Mouse (Mus musculus): ENCODE measurements around the gene Sult2a1. TPM values are rescaled to one million over a fixed set of nuclear protein-coding genes. Genes with fewer than 3 reads are reported as not detected.
"Not testable (repeated sequence)": the region's sequence is repeated elsewhere in the genome, so short reads cannot be mapped to it uniquely, and the experiment has no call there.

Sult2a1 gene
- total RNA-seq (2021), result not detected
- long read RNA-seq, experiment 1, result 0 reads
- long read RNA-seq, experiment 2, result 0 reads

- H3K27ac ChIP-seq; DNase-seq (ENCODE audit: low spot score in 2 of 2); H3K4me3 ChIP-seq: not testable (repeated sequence)
Measured at GRCm38 (mm10) chr7:13837309-13837708, at the start of gene Sult2a1. TSS of gene Sult2a1 (minus strand) at chr7:13837409.

DNA sequence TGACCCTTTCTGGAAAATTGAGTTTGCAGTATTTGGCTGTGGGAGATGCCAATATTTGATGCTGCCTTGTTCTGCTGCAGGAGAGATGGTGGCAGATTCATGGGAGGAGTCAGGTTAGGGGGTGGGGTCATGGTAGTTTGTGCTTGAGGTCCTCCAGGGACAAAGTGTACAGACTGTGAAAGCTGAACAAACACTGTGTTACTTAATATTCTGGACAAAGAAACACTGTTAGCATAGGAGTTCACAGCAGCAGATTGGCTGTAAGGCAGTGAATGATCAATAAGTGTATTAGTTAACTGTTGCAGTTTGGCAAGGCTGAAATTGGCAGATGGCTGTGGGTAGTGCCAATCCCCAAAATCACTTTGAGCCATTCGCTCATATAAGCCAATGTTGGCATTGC is 23.3 kb downstream of the Sult2a1 start:
- Histone ChIP-seq H3K27ac (no peak overlapping the region), H3K4me3 (no peak overlapping the region)
- TF ChIP-seq CTCF (conservative IDR thresholded peaks at IDR 0.05), result no peak
- DNase-seq (ENCODE audit: low spot score in 2 of 2), result no peak

Other genes starting within 250 kb of the Sult2a1 start
- not detected for gene Sult2a5, start 213.4 kb downstream of the Sult2a1 start, total RNA-seq (2021)
- not detected for gene Sult2a2, start 103.9 kb downstream of the Sult2a1 start, total RNA-seq (2021)
- not detected for gene Sult2a4, start 152.2 kb upstream of the Sult2a1 start, total RNA-seq (2021)